In genomic region chr10:17722653-17723410, GRCm38 (mm10) we compare ENCODE assay signal across 8 mouse cellular contexts. TPM values are rescaled to one million over a fixed set of nuclear protein-coding genes. Genes with fewer than 3 reads are reported as not detected.
A peak's percentile ranks its signal among the peaks of the same experiment; 100 is the strongest.
DNase-seq lines count a peak whose midpoint lies in the region; ATAC-seq lines count a peak whose summit lies in the region.

Cited2 (plus strand) TSS chr10:17723218.

- H3K9me3 ChIP-seq in forebrain, embryonic 11.5 days (ENCODE audit: control insufficient read depth, low read length): no peaks in the 10 kb centered on the region
- H3K9me3 ChIP-seq in heart, embryonic 16.5 days (replicated peaks; ENCODE audit: control insufficient read depth, low read length): no peaks in the 10 kb centered on the region
- no peaks in the 10 kb centered on the region for H3K9me3 ChIP-seq in liver, embryonic 15.5 days (replicated peaks)
- H3K9me3 ChIP-seq in neural tube, embryonic 12.5 days: no peaks in the 10 kb centered on the region

- H3K9ac ChIP-seq in forebrain, embryonic 11.5 days (ENCODE audit: low read length): peak within 1 kb of the TSS; percentile 96
- peak within 1 kb of the TSS; percentile 87 for H3K9ac ChIP-seq in heart, embryonic 16.5 days (ENCODE audit: low read length)
- peak within 1 kb of the TSS; percentile 88 for H3K9ac ChIP-seq in liver, embryonic 15.5 days
- H3K9ac ChIP-seq in neural tube, embryonic 12.5 days: peak within 1 kb of the TSS; percentile 98

- H3K4me1 ChIP-seq in forebrain, embryonic 11.5 days (replicated peaks; ENCODE audit: control insufficient read depth, insufficient read depth, low read length): peaks cover 6% of the 10 kb centered on the region; the same call in 1 of the 2 replicates
- H3K4me1 ChIP-seq in heart, embryonic 16.5 days (ENCODE audit: control insufficient read depth, insufficient read depth, low read length): peaks cover 29% of the 10 kb centered on the region
- H3K4me1 ChIP-seq in liver, embryonic 15.5 days (replicated peaks): peaks cover 86% of the 10 kb centered on the region
- H3K4me1 ChIP-seq in neural tube, embryonic 12.5 days: peaks cover 22% of the 10 kb centered on the region

- H3K4me3 ChIP-seq in forebrain, embryonic 11.5 days (ENCODE audit: low read depth, low read length): peak within 1 kb of the TSS; percentile 87
- peak within 1 kb of the TSS; percentile 97 for H3K4me3 ChIP-seq in heart, embryonic 16.5 days (ENCODE audit: low read length)
- peak within 1 kb of the TSS; percentile 87 for H3K4me3 ChIP-seq in liver, embryonic 15.5 days (replicated peaks)
- H3K4me3 ChIP-seq in neural tube, embryonic 12.5 days: peak within 1 kb of the TSS; percentile 87

- H3K27ac ChIP-seq in forebrain, embryonic 11.5 days (ENCODE audit: low read depth, low read length): peak within 1 kb of the TSS; percentile 99
- H3K27ac ChIP-seq in heart, embryonic 16.5 days (ENCODE audit: low read length): peak within 1 kb of the TSS; percentile 98
- peak within 1 kb of the TSS; percentile 96 for H3K27ac ChIP-seq in liver, embryonic 15.5 days (replicated peaks)
- H3K27ac ChIP-seq in neural tube, embryonic 12.5 days: peak within 1 kb of the TSS; percentile 100

- no peaks in the 10 kb centered on the region for H3K27me3 ChIP-seq in forebrain, embryonic 11.5 days (ENCODE audit: control insufficient read depth, insufficient read depth, low read length)
- no peaks in the 10 kb centered on the region for H3K27me3 ChIP-seq in heart, embryonic 16.5 days (ENCODE audit: control insufficient read depth, insufficient read depth, low read length)
- H3K27me3 ChIP-seq in liver, embryonic 15.5 days: no peaks in the 10 kb centered on the region
- no peaks in the 10 kb centered on the region for H3K27me3 ChIP-seq in neural tube, embryonic 12.5 days (replicated peaks)

- peak; percentile 95 to 98 for DNase-seq in CD8-positive naive resting alpha-beta T cell, adult 2 months (ENCODE audit: low read depth in 2 of 2, low spot score in 2 of 2)
- peak; percentile 91 for DNase-seq in c-Kit-positive CD71-negative TER-119-negative erythroid progenitor cells, embryonic 14.5 days (ENCODE audit: low read depth)
- DNase-seq in forebrain, embryonic 11.5 days (ENCODE audit: low spot score): peak; percentile 99
- peak; percentile 97 to 99 for DNase-seq in kidney, postnatal 36 days
- DNase-seq in telencephalon, adult 2 months (ENCODE audit: low read depth, low spot score): peak; percentile 90

- WGBS in forebrain, embryonic 11.5 days: under 1% methylated on average over 55 of the region's 55 CpGs
- WGBS in heart, embryonic 16.5 days: under 1% methylated on average over 55 of the region's 55 CpGs
- under 1% methylated on average over 55 of the region's 55 CpGs for WGBS in liver, embryonic 15.5 days (ENCODE audit: insufficient replicate concordance)
- WGBS in neural tube, embryonic 12.5 days: under 1% methylated on average over 55 of the region's 55 CpGs

- ATAC-seq in forebrain, embryonic 11.5 days (replicated peaks; ENCODE audit: low FRiP score): peak; percentile 85
- peak; percentile 80 for ATAC-seq in heart, embryonic 16.5 days (replicated peaks; ENCODE audit: extremely low read depth, insufficient read depth, low FRiP score)
- ATAC-seq in liver, embryonic 15.5 days (ENCODE audit: insufficient read depth): peak; percentile 77
- ATAC-seq in neural tube, embryonic 12.5 days (ENCODE audit: low FRiP score, low read depth): peak; percentile 85

- H3K4me2 ChIP-seq in forebrain, embryonic 11.5 days (ENCODE audit: low read depth, low read length, severe bottlenecking): peak within 1 kb of the TSS; percentile 78
- H3K4me2 ChIP-seq in heart, embryonic 16.5 days (ENCODE audit: low read depth, low read length): peak within 1 kb of the TSS; percentile 83
- H3K4me2 ChIP-seq in liver, embryonic 15.5 days: peak within 1 kb of the TSS; percentile 98
- H3K4me2 ChIP-seq in neural tube, embryonic 12.5 days (replicated peaks): peak within 1 kb of the TSS; percentile 68

- no peaks in the 10 kb centered on the region for H3K36me3 ChIP-seq in forebrain, embryonic 11.5 days (ENCODE audit: control insufficient read depth, insufficient read depth, low read length)
- H3K36me3 ChIP-seq in heart, embryonic 16.5 days (ENCODE audit: control insufficient read depth, insufficient read depth): no peaks in the 10 kb centered on the region
- H3K36me3 ChIP-seq in liver, embryonic 15.5 days (replicated peaks): no peaks in the 10 kb centered on the region
- H3K36me3 ChIP-seq in neural tube, embryonic 12.5 days: no peaks in the 10 kb centered on the region

RNA-seq across cellular contexts. Expression of gene Cited2, which starts in this region (rescaled TPM):
- polyA plus RNA-seq in forebrain, embryonic 11.5 days (2014; fragmentation: Nextera tagmentation; extraction: Ambion mirVana): 62.9 and 64.9 TPM in 2 replicates
- 23.9 and 24.0 TPM in 2 replicates for polyA plus RNA-seq in heart, embryonic 16.5 days (2015; fragmentation: Nextera tagmentation; extraction: Ambion mirVana)
- 17.4 TPM in 2 replicates for polyA plus RNA-seq in liver, embryonic 15.5 days (2015; fragmentation: Nextera tagmentation; extraction: Ambion mirVana)
- polyA plus RNA-seq in neural tube, embryonic 12.5 days (2016; fragmentation: Nextera tagmentation; extraction: Ambion mirVana): 98.7 and 102 TPM in 2 replicates

Comparison
In these comparisons a context has a peak if more than half of its experiments do, and no peak if none do; other contexts are left out.
1. Peak in every context shown above with its lines: DNase-seq, ATAC-seq, H3K4me3 ChIP-seq and H3K27ac ChIP-seq.